Comparison of ENCODE assay signal across 8 mouse cellular contexts in the genomic region with DNA sequence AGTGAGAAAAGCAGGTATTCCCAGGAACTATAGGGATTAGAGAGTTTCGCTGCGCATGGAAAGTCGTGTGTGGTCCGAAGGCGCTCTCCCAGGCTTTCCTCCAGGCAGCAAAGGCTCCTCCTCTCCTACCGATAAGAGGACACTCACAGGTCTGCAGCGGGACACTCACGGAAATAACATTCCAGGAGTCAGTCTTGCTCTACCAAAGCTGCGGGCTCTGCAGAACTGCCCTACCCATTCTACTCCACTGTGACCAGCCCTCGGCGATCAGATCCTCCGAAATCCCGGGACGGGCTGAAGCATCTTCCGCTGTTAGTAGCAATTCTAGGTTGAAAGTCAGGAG. TPM values are rescaled to one million over a fixed set of nuclear protein-coding genes. Genes with fewer than 3 reads are reported as not detected.
A peak's percentile ranks its signal among the peaks of the same experiment; 100 is the strongest.
DNase-seq lines count a peak whose midpoint lies in the region; ATAC-seq and TF ChIP-seq lines count a peak whose summit lies in the region.

No protein-coding gene starts in this region.

- TF ChIP-seq CTCF in bone marrow, adult 2 months (IDR thresholded peaks at IDR 0.05; ENCODE audit: control insufficient read depth, insufficient read depth, low read length) = no peak
- no peak for TF ChIP-seq CTCF in heart, postnatal 0 days (IDR thresholded peaks at IDR 0.05; ENCODE audit: low read depth)

- no peak for DNase-seq in heart, adult 9 months (ENCODE audit: low spot score in 2 of 2)
- no peak for DNase-seq in heart, postnatal 0 days (ENCODE audit: low spot score)
- DNase-seq in layer of hippocampus, postnatal 25 days (ENCODE audit: extremely low spot score in 1 of 2, low spot score in 1 of 2) = no peak
- DNase-seq in ovary, adult 18-20 months (ENCODE audit: low spot score) = no peak

- H3K4me2 ChIP-seq in heart, embryonic 11.5 days = peak overlapping the region; percentile 92
- H3K4me2 ChIP-seq in heart, postnatal 0 days (ENCODE audit: low read depth, low read length) = peak overlapping the region; percentile 70
- H3K4me2 ChIP-seq in liver, embryonic 16.5 days (ENCODE audit: low read depth, low read length) = peak overlapping the region; percentile 67

- peaks cover 40% of the 10 kb centered on the region for H3K27me3 ChIP-seq in heart, embryonic 11.5 days (ENCODE audit: control insufficient read depth, insufficient read depth, low read length)
- peaks cover 35% of the 10 kb centered on the region for H3K27me3 ChIP-seq in heart, postnatal 0 days (ENCODE audit: control insufficient read depth, insufficient read depth, low read length)
- H3K27me3 ChIP-seq in liver, embryonic 16.5 days (ENCODE audit: control insufficient read depth, insufficient read depth, low read depth, low read length) = peaks cover 31% of the 10 kb centered on the region

- TF ChIP-seq POLR2A in bone marrow, adult 2 months (IDR thresholded peaks at IDR 0.05; ENCODE audit: borderline replicate concordance, control insufficient read depth, low read depth, low read length) = no peak

- peak overlapping the region; percentile 35; the same call in 1 of the 2 replicates for H3K9ac ChIP-seq in heart, embryonic 11.5 days (ENCODE audit: low read depth, low read length)
- 0 out of 2 replicates have a peak overlapping the region, but pooled peaks have one; percentile 0 for H3K9ac ChIP-seq in heart, postnatal 0 days (replicated peaks; ENCODE audit: low read depth, low read length)
- no peak overlapping the region; the same call in 1 of the 2 replicates for H3K9ac ChIP-seq in liver, embryonic 16.5 days (ENCODE audit: low read depth, low read length)

- H3K36me3 ChIP-seq in heart, embryonic 11.5 days (ENCODE audit: control insufficient read depth, insufficient read depth, low read length) = no peaks in the 10 kb centered on the region
- H3K36me3 ChIP-seq in heart, postnatal 0 days (replicated peaks; ENCODE audit: control insufficient read depth, insufficient read depth, low read length) = no peaks in the 10 kb centered on the region
- H3K36me3 ChIP-seq in liver, embryonic 16.5 days (ENCODE audit: control insufficient read depth, insufficient read depth) = no peaks in the 10 kb centered on the region

- TF ChIP-seq EP300 in heart, postnatal 0 days (IDR thresholded peaks at IDR 0.05; ENCODE audit: low read depth) = no peak

- no peak overlapping the region for H3K27ac ChIP-seq in heart, embryonic 11.5 days (ENCODE audit: low read depth, low read length)
- H3K27ac ChIP-seq in bone marrow, adult 2 months (ENCODE audit: control insufficient read depth, insufficient read depth, low read depth, low read length, poor library complexity) = no peak overlapping the region
- no peak overlapping the region for H3K27ac ChIP-seq in heart, postnatal 0 days (ENCODE audit: low read depth)
- no peak overlapping the region for H3K27ac ChIP-seq in liver, embryonic 16.5 days (ENCODE audit: low read length)

- ATAC-seq in heart, embryonic 11.5 days (replicated peaks; ENCODE audit: insufficient number of reproducible peaks, low FRiP score, low TSS enrichment) = no peak
- no peak; the same call in 1 of the 2 replicates for ATAC-seq in heart, postnatal 0 days (ENCODE audit: insufficient read depth, low read depth)
- ATAC-seq in liver, embryonic 16.5 days (ENCODE audit: low read depth) = 0 out of 2 replicates have a peak, but pooled peaks have one; percentile 28
- no peak for ATAC-seq in granulocyte monocyte progenitor cell, adult 5-6 weeks (replicated peaks; ENCODE audit: poor library complexity, severe bottlenecking)

- H3K4me3 ChIP-seq in heart, embryonic 11.5 days (ENCODE audit: low read depth, low read length) = peak overlapping the region; percentile 41
- H3K4me3 ChIP-seq in bone marrow, adult 2 months (replicated peaks; ENCODE audit: control insufficient read depth, low read depth, low read length) = peak overlapping the region; percentile 19
- H3K4me3 ChIP-seq in heart, postnatal 0 days (ENCODE audit: low read depth, low read length) = peak overlapping the region; percentile 50
- peak overlapping the region; percentile 46 for H3K4me3 ChIP-seq in liver, embryonic 16.5 days (ENCODE audit: low read depth, low read length)

- H3K9me3 ChIP-seq in heart, embryonic 11.5 days (replicated peaks; ENCODE audit: control insufficient read depth, low read length) = no peaks in the 10 kb centered on the region
- H3K9me3 ChIP-seq in heart, postnatal 0 days (replicated peaks; ENCODE audit: control insufficient read depth, low read length) = no peaks in the 10 kb centered on the region
- H3K9me3 ChIP-seq in liver, embryonic 16.5 days (replicated peaks; ENCODE audit: control insufficient read depth, low read length) = no peaks in the 10 kb centered on the region

- no peaks in the 10 kb centered on the region for H3K4me1 ChIP-seq in heart, embryonic 11.5 days (ENCODE audit: control insufficient read depth, insufficient read depth, low read length)
- no peaks in the 10 kb centered on the region; the same call in none of the 2 replicates for H3K4me1 ChIP-seq in bone marrow, adult 2 months (ENCODE audit: control insufficient read depth, insufficient read depth, low read length)
- peaks cover 10% of the 10 kb centered on the region for H3K4me1 ChIP-seq in heart, postnatal 0 days (ENCODE audit: control insufficient read depth, insufficient read depth)
- H3K4me1 ChIP-seq in liver, embryonic 16.5 days (ENCODE audit: control insufficient read depth, low read depth, low read length) = peaks cover 22% of the 10 kb centered on the region

- WGBS in heart, embryonic 11.5 days (ENCODE audit: insufficient replicate concordance) = 3% methylated on average over 15 of the region's 15 CpGs
- 7% methylated on average over 15 of the region's 15 CpGs for WGBS in bone marrow, adult 2 months
- WGBS in heart, postnatal 0 days = under 1% methylated on average over 15 of the region's 15 CpGs
- 3% methylated on average over 15 of the region's 15 CpGs for WGBS in liver, embryonic 16.5 days (ENCODE audit: insufficient replicate concordance)

RNA-seq across cellular contexts. Expression of a gene that starts 2.6 kb away (rescaled TPM):
- polyA plus RNA-seq in heart, embryonic 11.5 days (2014; fragmentation: Nextera tagmentation; extraction: Ambion mirVana) = 5.7 and 5.9 TPM in 2 replicates
- polyA plus RNA-seq in bone marrow, adult 2 months (2011; ENCODE audit: insufficient read depth, insufficient read length, low replicate concordance, missing spikeins) = 2.7 and 2.9 TPM in 2 replicates
- 0.99 and 33.0 TPM in 2 replicates for total RNA-seq in heart, postnatal 0 days (2014; rRNA removed; ENCODE audit: low replicate concordance)
- 3.3 and 4.2 TPM in 2 replicates for polyA plus RNA-seq in heart, postnatal 0 days (2015; fragmentation: Nextera tagmentation; extraction: Ambion mirVana)
- 1.1 and 1.2 TPM in 2 replicates for polyA plus RNA-seq in liver, embryonic 16.5 days (2015; fragmentation: Nextera tagmentation; extraction: Ambion mirVana)
- total RNA-seq in layer of hippocampus, postnatal 25 days (2021) = under 1 TPM; 0.59 TPM
- total RNA-seq in granulocyte monocyte progenitor cell, adult 5-6 weeks (2014; fragmentation: Nextera tagmentation) = 0.88 and 2.8 TPM in 2 replicates
- 0.95 TPM in 1 of 2 replicates, not detected in the other for total RNA-seq in granulocyte monocyte progenitor cell, adult 5-6 weeks (2017)

RNA-seq across cellular contexts. Expression of a gene that starts 19.8 kb away (rescaled TPM):
- polyA plus RNA-seq in heart, embryonic 11.5 days (2014; fragmentation: Nextera tagmentation; extraction: Ambion mirVana) = 12.8 and 17.3 TPM in 2 replicates
- 1.5 and 3.9 TPM in 2 replicates for polyA plus RNA-seq in bone marrow, adult 2 months (2011; ENCODE audit: insufficient read depth, insufficient read length, low replicate concordance, missing spikeins)
- 13.3 and 28.7 TPM in 2 replicates for total RNA-seq in heart, postnatal 0 days (2014; rRNA removed; ENCODE audit: low replicate concordance)
- polyA plus RNA-seq in heart, postnatal 0 days (2015; fragmentation: Nextera tagmentation; extraction: Ambion mirVana) = 10.4 and 10.7 TPM in 2 replicates
- polyA plus RNA-seq in liver, embryonic 16.5 days (2015; fragmentation: Nextera tagmentation; extraction: Ambion mirVana) = 3.8 TPM in 2 replicates
- 1 to 10 TPM; 5.1 to 7.4 TPM for total RNA-seq in layer of hippocampus, postnatal 25 days (2021)
- 4.2 and 7.2 TPM in 2 replicates for total RNA-seq in granulocyte monocyte progenitor cell, adult 5-6 weeks (2014; fragmentation: Nextera tagmentation)
- 4.0 and 6.1 TPM in 2 replicates for total RNA-seq in granulocyte monocyte progenitor cell, adult 5-6 weeks (2017)

RNA-seq across cellular contexts. Expression of a gene that starts 48.3 kb away (rescaled TPM):
- 2.2 and 2.6 TPM in 2 replicates for polyA plus RNA-seq in heart, embryonic 11.5 days (2014; fragmentation: Nextera tagmentation; extraction: Ambion mirVana)
- polyA plus RNA-seq in bone marrow, adult 2 months (2011; ENCODE audit: insufficient read depth, insufficient read length, low replicate concordance, missing spikeins) = 6.4 TPM in 2 replicates
- total RNA-seq in heart, postnatal 0 days (2014; rRNA removed; ENCODE audit: low replicate concordance) = 2.6 and 3.5 TPM in 2 replicates
- polyA plus RNA-seq in heart, postnatal 0 days (2015; fragmentation: Nextera tagmentation; extraction: Ambion mirVana) = 0.56 and 0.89 TPM in 2 replicates
- 1.7 and 1.8 TPM in 2 replicates for polyA plus RNA-seq in liver, embryonic 16.5 days (2015; fragmentation: Nextera tagmentation; extraction: Ambion mirVana)
- 100 to 1,000 TPM; 267 to 298 TPM for total RNA-seq in layer of hippocampus, postnatal 25 days (2021)
- 7.9 and 10.8 TPM in 2 replicates for total RNA-seq in granulocyte monocyte progenitor cell, adult 5-6 weeks (2014; fragmentation: Nextera tagmentation)
- 6.7 and 8.4 TPM in 2 replicates for total RNA-seq in granulocyte monocyte progenitor cell, adult 5-6 weeks (2017)

RNA-seq across cellular contexts. Expression of a gene that starts 57.5 kb away (rescaled TPM):
- polyA plus RNA-seq in heart, embryonic 11.5 days (2014; fragmentation: Nextera tagmentation; extraction: Ambion mirVana) = 44.6 and 50.6 TPM in 2 replicates
- 42.7 and 47.1 TPM in 2 replicates for polyA plus RNA-seq in bone marrow, adult 2 months (2011; ENCODE audit: insufficient read depth, insufficient read length, low replicate concordance, missing spikeins)
- total RNA-seq in heart, postnatal 0 days (2014; rRNA removed; ENCODE audit: low replicate concordance) = 6.6 and 21.0 TPM in 2 replicates
- polyA plus RNA-seq in heart, postnatal 0 days (2015; fragmentation: Nextera tagmentation; extraction: Ambion mirVana) = 14.6 and 15.2 TPM in 2 replicates
- polyA plus RNA-seq in liver, embryonic 16.5 days (2015; fragmentation: Nextera tagmentation; extraction: Ambion mirVana) = 36.5 and 37.0 TPM in 2 replicates
- 10 to 100 TPM; 24.7 to 32.4 TPM for total RNA-seq in layer of hippocampus, postnatal 25 days (2021)
- total RNA-seq in granulocyte monocyte progenitor cell, adult 5-6 weeks (2014; fragmentation: Nextera tagmentation) = 91.8 and 97.7 TPM in 2 replicates
- 132 and 140 TPM in 2 replicates for total RNA-seq in granulocyte monocyte progenitor cell, adult 5-6 weeks (2017)
